Mouse (Mus musculus) layer of hippocampus, adult 9-10 months (tissue): ENCODE data around the gene Pola2.

Experiments
- DNase-seq: peaks from one replicate; pipeline ENCODE4 v3.0.0; 2022; ENCODE audit warnings: low spot score

The Pola2 gene

DNA sequence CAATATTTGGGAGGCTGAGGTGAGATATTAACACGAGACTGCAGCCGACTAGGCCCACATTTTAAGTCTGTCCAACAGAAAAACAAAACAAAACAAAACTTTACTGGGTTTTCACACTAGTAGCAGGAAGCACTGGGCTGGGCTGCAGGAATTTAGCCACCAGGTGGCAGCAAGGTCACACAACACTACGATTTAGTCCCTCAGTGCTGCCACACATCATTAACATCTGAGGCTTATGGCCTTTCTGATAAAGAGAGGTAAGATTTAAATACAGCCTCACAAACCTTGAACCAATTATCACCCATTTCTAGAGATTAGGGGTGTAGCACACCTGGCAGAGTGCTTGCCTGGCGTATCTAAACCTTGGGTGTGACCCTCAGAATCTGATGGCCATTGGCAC lies 1.3 kb upstream of the Pola2 start:
- no peak for DNase-seq

- no peak for DNase-seq
Measured at GRCm38 (mm10) chr19:5964804-5965203, 802 bp upstream of the Pola2 start.

- DNase-seq = no peak
Measured at GRCm38 (mm10) chr19:5962651-5963050, 1.4 kb downstream of the Pola2 start.

DNA sequence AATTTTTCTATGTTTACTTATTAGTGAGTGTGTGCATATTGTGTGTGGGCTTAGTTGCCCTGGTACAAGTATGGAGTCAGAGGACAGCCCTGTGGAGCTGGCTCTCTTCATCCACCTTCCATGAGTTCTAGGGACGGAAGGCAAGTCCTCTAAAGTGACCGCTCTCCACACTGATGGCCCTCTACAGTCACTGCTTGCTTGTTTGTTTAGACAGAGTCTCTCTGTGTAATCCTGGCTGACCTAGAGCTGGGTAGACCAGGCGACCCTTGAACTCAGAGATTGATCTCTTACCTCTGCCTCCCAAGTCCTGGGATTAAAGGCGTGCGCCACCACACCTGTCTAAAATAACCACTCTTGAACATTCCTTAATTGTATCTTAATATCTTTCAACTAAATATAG lies 6.6 kb downstream of the Pola2 start:
- DNase-seq = no peak

GRCm38 (mm10) chr19:5956685-5957084 lies 7.3 kb downstream of the Pola2 start:
- no peak for DNase-seq

DNA sequence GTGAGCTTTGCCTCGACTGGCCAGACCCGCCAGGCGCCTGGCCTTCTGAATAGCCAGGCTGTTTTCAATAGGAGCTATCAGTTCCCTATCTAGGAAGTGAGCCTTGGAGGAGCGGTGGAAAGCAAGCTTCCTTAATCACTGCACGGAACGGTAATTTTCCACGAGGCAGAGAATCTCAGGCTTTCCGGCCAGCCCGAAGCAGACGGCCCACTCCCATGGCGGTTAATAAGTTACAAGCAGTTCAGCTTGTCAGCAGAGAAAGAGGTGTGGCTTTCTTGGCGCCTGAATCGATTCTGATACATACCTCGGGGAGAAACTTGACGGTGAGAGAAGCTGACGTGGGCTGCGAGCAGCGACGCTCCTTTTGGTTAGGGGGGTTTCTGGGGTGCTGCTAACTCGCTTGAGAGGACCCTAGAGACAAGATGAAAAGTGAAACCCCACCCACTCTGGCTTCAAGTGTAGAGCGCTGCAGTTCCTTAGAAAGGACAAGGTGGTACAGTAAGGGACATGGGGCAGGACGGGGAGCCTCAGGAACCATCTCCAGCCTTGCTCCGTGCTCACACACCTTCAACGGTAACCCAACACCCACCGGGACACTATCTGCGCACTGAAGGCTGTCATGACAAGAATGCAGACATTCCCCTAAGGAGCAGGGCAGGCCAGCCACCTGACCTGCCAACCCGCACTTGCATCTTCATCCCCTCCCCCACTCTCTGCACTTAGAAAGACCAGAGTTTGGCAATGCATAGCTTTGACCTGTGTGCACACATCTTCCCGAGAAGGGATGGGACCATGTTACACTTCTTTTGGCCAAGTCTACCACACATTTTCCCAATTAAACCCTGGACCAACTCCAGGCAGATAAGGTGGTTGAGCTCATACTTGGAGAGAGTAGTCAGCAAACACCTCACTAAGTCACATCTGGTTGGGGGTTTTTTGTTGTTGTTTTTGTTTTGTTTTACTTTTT lies 8.0 kb downstream of the Pola2 start:
- no peak for DNase-seq

- DNase-seq = no peak
Measured at GRCm38 (mm10) chr19:5954936-5955335, 9.1 kb downstream of the Pola2 start.

DNA sequence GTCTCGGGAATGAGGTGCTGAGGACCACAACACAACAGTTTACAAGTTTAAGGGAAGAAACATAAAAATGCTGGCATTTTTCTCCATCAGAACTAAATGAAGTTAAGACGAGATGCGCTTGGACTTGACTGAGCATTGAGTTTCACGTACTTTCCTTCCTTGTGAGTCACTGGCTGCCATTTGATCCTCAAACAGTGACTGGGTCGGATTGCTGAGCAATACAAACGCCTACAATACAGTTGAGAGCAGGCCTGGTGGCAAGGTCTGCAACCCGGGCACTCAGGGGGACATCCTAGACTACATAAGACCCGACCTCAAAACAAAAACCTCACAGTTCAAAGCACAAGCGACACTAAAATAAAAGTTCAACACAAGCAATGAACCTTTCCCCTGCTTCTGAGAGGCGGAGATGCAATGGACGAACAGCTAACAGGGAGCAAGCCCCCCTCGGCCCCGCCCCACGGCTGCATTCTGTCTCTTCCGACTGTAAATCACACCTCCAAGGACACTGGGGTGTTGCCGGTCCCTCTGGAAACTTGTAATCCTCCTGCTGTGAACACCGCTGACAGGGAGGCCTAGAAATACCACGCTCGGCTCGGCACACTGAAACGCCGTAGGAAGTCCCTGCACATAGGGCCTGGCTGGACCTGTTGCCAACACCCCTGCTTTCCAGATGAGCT lies 9.8 kb downstream of the Pola2 start:
- DNase-seq = no peak

DNA sequence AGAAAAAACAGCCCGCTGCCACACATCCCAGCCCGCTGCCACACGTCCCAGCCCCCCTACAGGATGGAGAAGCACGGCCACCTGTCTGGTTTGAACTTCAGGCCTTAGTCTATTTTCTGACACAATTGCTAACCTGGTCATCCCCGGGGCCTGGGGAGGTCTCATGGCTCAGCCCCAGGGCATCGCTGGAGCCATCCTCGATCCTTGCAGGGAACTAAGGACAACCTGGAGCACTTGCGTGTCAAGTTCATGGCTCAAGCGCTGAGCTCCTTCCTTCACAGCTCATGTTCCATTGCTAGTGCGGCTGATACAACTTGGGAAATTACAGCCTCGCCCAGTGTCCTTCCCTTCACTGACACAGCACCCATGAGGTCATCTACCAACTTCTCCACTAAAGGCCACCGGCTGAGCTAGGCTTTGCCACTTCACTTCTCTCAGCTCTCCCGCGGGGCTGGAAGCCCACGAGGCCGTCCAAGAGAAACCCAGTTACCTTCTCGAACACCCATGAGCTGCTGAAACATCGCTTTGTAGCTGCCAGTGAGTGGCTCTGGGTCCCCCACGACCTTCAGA lies 10.7 kb downstream of the Pola2 start:
- DNase-seq = no peak

GRCm38 (mm10) chr19:5952071-5952691 lies 11.8 kb downstream of the Pola2 start:
- no peak for DNase-seq

GRCm38 (mm10) chr19:5951631-5952030 lies 12.4 kb downstream of the Pola2 start:
- no peak for DNase-seq

GRCm38 (mm10) chr19:5950218-5950617 lies 13.8 kb downstream of the Pola2 start:
- no peak for DNase-seq

DNA sequence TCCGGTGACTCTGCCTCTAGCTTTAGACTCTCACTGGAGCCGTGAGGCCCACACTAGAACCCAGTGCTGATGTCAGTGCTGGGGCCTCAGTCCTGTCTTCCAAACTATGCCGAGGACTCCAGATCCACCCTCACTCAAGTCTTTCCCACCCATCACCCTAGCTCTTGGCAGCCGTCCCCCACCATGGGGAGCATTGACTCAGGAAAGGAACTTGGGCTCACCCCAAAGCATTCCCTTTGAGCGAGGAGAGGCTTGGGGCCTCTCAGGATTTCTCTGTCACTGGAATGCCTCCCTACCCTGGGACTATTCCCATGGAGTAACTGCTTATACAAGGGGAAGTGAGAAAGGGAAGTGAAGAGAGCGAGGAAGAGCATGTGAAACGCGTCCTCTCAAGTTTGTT lies 18.1 kb downstream of the Pola2 start:
- no peak for DNase-seq

DNA sequence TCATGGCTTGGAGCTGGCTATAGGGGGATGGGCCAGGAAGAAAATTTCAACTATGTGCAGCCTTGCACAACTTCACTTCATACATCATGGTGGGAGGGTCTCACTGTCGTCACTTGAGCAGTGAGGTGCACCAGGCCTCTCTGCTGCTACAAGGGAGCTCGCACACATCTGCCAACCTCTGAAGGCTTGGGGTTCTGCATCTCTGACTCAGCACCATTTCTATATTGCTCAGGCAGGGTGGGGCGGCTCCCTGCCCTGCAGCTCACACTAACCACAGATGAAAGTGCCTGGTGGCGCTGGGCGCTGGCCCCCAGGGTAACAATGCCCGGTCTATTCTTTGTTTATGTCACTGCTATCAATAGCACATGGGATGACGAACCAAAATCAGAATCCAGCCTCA lies 19.0 kb downstream of the Pola2 start:
- no peak for DNase-seq

GRCm38 (mm10) chr19:5944145-5944544 lies 19.9 kb downstream of the Pola2 start:
- DNase-seq = no peak

DNA sequence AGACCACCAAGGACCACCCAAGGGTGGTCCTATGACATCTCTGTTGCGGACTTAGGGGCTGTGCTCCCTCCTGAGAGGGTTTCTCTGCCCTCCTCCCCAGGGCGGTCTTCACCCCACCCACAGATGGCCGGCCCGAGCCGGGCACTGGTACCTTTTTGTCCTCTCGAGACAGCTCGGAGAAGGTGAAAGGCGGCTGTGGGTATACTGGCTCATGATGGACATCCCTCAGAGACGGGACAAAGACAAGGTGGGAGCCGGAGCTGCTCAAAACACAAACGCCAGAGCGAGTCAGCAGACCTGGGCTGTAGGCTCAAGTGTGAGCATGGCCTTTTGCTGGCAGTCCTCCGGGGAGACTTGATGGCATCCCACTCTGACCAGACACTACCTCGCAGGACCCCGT lies 20.6 kb downstream of the Pola2 start:
- no peak for DNase-seq

DNA sequence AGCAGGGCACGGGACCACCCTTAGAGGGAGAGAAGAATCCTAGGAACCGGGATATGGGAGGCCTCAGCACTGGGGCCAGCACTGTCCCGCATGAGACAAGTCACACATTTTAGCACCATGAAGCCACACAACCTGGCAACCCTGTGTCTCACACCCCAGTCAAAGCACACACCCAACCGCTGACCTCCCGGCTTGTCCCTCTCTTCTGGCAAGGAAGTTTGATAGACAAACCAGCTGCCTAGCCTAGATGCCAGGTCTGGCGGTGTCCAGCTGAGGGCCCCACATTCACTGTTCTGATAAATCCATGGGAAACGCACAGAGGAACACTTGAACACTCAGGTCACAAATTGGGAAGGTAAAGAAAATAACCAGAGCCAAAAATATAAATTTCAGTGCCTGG lies 21.4 kb downstream of the Pola2 start:
- DNase-seq = no peak

DNA sequence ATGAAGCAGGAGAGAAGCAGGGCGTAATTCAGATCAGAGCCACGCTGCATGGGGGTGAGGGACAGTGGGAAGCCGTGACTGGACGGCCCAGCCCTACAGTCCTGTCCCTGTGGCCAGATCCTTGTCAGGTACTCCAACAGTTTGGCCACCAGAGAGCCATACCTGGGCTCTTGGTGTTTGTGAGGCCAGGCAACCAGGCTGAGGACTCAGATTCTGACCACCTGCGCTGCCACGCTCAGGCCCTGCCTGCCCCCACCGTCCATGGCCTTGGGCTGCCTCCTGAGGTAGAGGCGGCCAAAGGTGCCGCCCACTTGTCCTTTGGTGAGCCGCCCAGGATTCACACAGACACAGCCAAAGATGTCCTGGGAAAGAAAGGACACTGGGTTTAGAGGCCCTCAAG lies 23.3 kb downstream of the Pola2 start:
- DNase-seq = no peak

DNA sequence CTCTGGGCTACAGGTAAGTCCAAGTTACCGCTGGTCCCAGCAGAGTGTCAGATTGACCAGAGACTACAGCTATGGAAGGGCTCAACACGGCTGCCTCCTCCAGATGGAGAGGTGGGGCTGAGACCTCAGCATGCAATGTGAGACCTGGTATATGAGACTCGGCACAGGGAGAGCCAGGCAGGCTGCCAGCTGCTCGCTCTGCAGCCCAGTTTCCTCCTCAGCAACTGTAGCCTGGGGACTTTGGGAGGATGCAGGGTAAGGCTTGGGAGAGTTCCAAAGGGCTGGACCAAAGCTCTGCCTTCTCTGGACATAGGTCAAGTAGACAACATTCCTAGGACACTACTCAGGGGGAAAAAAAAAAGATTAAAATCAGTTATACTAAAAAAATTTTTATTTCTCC lies 23.8 kb downstream of the Pola2 start:
- no peak for DNase-seq

GRCm38 (mm10) chr19:5939715-5940114 lies 24.3 kb downstream of the Pola2 start:
- no peak for DNase-seq

DNA sequence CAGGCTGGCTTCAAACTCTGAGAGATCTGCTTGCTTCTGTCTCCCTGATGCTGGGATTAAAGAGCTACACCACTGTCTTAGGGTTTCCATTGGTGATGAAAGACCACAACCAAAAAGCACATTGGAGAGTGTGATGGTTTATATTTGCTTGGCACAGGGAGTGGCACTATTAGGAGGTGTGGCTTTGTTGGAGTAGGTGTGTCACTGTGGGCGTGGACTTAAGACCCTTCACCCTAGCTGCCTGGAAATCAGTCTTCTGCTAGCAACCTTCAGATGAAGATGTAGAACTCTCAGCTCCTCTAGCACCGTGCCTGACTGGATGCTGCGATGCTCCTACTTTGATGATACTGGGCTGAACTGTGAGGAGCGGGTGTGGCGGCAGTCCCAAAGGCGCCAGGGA lies 25.5 kb downstream of the Pola2 start:
- no peak for DNase-seq

GRCm38 (mm10) chr19:5937836-5938406 lies 26.1 kb downstream of the Pola2 start:
- DNase-seq = no peak
